Mouse (Mus musculus) cerebellum, adult 11 months (tissue): ENCODE measurements around the gene Mmd2.

Source experiments
- DNase-seq: peaks from one replicate; pipeline ENCODE4 v3.0.0; 2022

The Mmd2 gene

DNA sequence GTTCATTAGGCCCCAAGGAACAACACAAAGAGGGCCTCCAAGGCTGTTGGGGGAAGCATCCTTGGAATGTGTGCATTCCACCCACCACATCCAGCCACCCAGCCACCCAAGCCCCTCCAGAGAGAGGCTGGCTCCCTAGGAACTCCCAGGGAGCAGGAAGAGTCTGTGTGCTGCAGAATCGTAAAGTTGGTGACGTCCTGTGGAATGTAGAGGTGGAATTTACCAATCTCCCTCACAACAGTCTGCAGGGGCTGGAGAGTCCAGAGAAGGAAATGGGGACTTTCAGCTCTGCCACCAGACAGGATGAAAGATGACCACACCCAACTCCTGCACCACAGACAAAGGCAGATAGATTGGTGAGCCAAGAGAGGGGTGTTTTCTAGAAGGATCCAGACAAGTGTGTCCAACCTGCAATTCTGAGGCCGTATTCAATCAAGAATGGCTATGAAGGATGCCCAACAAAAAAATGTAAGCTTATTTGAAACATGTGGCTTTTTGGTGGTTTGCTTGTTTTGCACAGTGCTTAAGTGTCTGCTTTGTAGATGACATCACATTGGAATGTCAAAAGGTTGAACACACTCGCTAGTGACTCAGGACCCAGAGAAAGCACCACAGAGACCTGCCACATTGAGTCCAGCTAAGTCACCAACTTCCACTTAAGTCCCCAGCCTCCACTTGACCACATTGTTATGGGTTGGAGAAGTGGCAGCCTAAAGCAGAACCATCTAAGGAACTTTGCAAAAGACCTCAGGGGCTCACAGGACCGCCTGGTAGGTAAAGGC lies 63.4 kb downstream of the Mmd2 start:
- no peak for DNase-seq

- DNase-seq = no peak
Observed at GRCm38 (mm10) chr5:142537286-142537685, 71.3 kb downstream of the Mmd2 start.

GRCm38 (mm10) chr5:142535388-142535787 lies 73.2 kb downstream of the Mmd2 start:
- DNase-seq = no peak

DNA sequence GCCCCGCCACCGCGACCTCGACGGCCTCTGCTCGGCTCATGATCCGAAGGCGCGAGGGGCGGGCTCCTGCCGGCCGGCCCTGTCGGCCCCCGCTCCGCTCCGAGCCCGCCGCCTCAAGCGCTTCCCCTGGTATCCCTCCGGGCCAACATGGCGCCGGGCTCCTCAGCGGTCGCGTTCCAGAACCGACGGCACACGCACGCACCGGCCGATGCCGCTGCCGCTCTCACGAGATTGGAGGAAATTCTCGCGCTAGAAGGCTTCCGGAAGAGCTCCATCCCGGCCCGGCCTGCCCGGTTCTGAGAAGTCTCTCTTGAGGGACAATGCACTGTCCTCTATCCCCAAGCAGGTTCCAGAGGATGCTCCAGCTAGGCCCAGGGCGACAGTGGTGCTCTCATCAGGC lies 78.7 kb downstream of the Mmd2 start, which contains the start of gene Papolb:
Papolb (minus strand) TSS at position 162 of the 400 bp plus-strand sequence.
- DNase-seq = no peak

DNA sequence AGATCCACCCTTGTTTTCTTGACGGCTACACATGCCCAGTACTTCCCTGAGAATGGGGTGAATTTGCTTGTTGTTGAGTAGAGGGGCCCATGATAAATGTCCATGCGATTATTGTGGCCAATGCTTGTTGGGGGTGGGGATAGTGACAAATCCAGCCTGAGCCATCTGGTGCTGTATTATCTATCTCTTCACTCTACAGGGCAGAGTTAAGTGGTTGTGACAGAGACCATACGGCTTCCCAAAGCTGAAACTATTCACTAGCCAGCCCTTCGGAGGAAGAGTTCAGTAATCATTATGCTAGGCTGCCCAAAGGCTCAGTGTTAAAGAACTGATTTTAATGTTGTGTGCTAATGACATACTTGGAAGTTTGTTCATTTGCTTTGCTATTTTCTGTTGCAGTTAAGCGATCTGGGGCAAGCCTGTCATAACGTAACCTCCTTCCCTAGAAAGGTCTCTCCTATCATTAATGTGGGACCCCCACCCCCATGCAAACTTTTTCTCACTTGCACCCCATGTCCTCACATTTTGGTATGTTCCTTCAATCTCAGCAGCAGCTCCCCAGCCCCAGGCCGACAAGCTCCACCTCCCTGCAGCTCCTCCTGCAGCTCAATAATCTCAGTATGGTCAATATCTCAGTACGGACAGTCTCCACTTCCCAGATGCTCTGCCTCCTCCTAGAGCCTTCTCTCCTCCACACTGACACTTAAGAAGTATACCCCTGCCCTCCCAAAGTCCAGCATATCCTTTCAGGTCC lies 83.7 kb downstream of the Mmd2 start:
- no peak for DNase-seq

DNA sequence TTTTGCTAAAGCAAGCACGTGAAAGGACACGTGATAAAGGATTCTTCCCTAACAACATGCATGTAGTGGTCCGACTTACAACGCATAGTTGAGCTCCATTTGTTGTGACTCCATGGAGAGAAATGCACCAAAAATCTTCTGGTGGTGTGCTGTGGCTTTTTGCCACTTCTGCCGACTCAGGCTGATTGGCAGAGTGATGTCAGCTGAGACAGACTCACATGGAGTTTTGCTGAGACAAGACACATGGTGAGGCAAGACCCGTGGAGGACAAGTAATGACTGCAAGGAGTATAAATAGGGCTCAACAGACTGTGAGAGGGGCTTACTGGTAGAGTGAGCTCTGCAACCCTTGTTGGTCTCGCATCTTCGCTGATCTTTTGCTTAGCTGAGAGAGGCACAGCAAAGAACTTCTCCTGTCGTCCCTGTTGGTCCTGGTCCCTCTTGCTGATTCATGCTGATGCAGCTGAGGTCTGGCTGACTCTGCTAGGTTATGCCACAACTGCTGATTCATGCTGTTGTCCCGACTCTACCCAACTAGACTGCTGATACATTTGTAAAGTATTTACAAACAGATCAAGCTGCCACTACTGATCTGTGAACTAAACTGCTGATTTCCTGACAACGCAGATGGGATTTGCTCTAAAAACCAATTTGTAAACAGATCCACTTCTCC lies 87.3 kb downstream of the Mmd2 start:
- DNase-seq = no peak

DNA sequence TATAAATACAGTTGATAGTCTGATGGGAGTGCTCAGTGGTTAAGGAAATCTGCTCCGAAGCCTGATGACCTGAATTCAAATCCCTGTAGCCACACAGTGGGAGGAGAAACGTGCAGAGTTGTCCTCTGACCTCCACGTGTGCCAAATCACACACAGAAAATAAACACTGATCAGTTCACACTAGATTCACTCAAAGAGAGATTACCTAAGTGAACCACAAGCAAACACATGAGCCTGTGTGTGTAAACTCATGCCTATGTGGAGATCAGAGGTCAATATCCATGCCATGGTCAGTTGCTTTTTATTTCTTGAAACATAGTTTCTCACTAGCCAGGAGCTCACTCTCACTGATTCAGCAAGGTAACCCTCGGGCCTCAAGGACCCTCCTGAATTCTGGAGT lies 88.2 kb downstream of the Mmd2 start:
- DNase-seq = no peak

- no peak for DNase-seq
Observed at GRCm38 (mm10) chr5:142518973-142519372, 89.6 kb downstream of the Mmd2 start.
